Mouse (Mus musculus): ENCODE measurements at regions not wholly inside any gene's neighbourhood (a gene's known extent, or its start where the extent isn't known, plus 50 kb on each side); places are given as distances from the start of the nearest gene placed in this dataset.

GRCm38 (mm10) chr5:73817180-73817579, 166.0 kb downstream of the Spata18 start:
- no peaks in the 10 kb centered on the region for H3K36me3 ChIP-seq (ENCODE audit: control insufficient read depth, insufficient read depth, low read length)
- no peaks in the 10 kb centered on the region for H3K27me3 ChIP-seq (replicated peaks; ENCODE audit: control insufficient read depth, insufficient read depth, low read length)
- no peak for TF ChIP-seq POLR2A (IDR thresholded peaks at IDR 0.05; ENCODE audit: low read depth, low read length)
- TF ChIP-seq CTCF (conservative IDR thresholded peaks at IDR 0.05; ENCODE audit: insufficient read depth, insufficient read length, low read depth, low read length), result no peak
- 93% methylated on average over 1 of the region's 1 CpGs for WGBS
- H3K4me3 ChIP-seq (ENCODE audit: insufficient read depth, low read depth, low read length), result no peak overlapping the region
- H3K27ac ChIP-seq (ENCODE audit: insufficient read depth, low read depth, low read length), result no peak overlapping the region
- H3K4me1 ChIP-seq (ENCODE audit: control insufficient read depth, insufficient read depth, low read length), result no peaks in the 10 kb centered on the region
- DNase-seq, result no peak

- DNase-seq, result no peak
- no peaks in the 10 kb centered on the region for H3K4me1 ChIP-seq (ENCODE audit: control insufficient read depth, insufficient read depth, low read length)
- H3K36me3 ChIP-seq (ENCODE audit: control insufficient read depth, insufficient read depth, low read length), result no peaks in the 10 kb centered on the region
- H3K27me3 ChIP-seq (replicated peaks; ENCODE audit: control insufficient read depth, insufficient read depth, low read length), result no peaks in the 10 kb centered on the region
- TF ChIP-seq CTCF (conservative IDR thresholded peaks at IDR 0.05; ENCODE audit: insufficient read depth, insufficient read length, low read depth, low read length), result no peak
- TF ChIP-seq POLR2A (IDR thresholded peaks at IDR 0.05; ENCODE audit: low read depth, low read length), result no peak
- 53% methylated on average over 19 of the region's 19 CpGs for WGBS
- H3K4me3 ChIP-seq (ENCODE audit: insufficient read depth, low read depth, low read length), result no peak overlapping the region
- H3K27ac ChIP-seq (ENCODE audit: insufficient read depth, low read depth, low read length), result no peak overlapping the region
Measured at GRCm38 (mm10) chr5:73821956-73822545, 170.9 kb downstream of the Spata18 start.

GRCm38 (mm10) chr5:73823421-73823820, 172.2 kb downstream of the Spata18 start:
- TF ChIP-seq POLR2A (IDR thresholded peaks at IDR 0.05; ENCODE audit: low read depth, low read length) (no peak), CTCF (conservative IDR thresholded peaks at IDR 0.05; ENCODE audit: insufficient read depth, insufficient read length, low read depth, low read length) (no peak)
- Histone ChIP-seq H3K27ac (ENCODE audit: insufficient read depth, low read depth, low read length) (no peak overlapping the region), H3K36me3 (ENCODE audit: control insufficient read depth, insufficient read depth, low read length) (no peaks in the 10 kb centered on the region), H3K27me3 (replicated peaks; ENCODE audit: control insufficient read depth, insufficient read depth, low read length) (no peaks in the 10 kb centered on the region), H3K4me3 (ENCODE audit: insufficient read depth, low read depth, low read length) (no peak overlapping the region), H3K4me1 (ENCODE audit: control insufficient read depth, insufficient read depth, low read length) (no peaks in the 10 kb centered on the region)
- 84% methylated on average over 5 of the region's 5 CpGs for WGBS
- DNase-seq, result no peak

GRCm38 (mm10) chr5:73826941-73827340, 175.8 kb downstream of the Spata18 start:
- no peak overlapping the region for H3K27ac ChIP-seq (ENCODE audit: insufficient read depth, low read depth, low read length)
- H3K27me3 ChIP-seq (replicated peaks; ENCODE audit: control insufficient read depth, insufficient read depth, low read length), result no peaks in the 10 kb centered on the region
- WGBS, result 85% methylated on average over 4 of the region's 4 CpGs
- no peak overlapping the region for H3K4me3 ChIP-seq (ENCODE audit: insufficient read depth, low read depth, low read length)
- TF ChIP-seq POLR2A (IDR thresholded peaks at IDR 0.05; ENCODE audit: low read depth, low read length) (no peak), CTCF (conservative IDR thresholded peaks at IDR 0.05; ENCODE audit: insufficient read depth, insufficient read length, low read depth, low read length) (no peak)
- no peaks in the 10 kb centered on the region for H3K36me3 ChIP-seq (ENCODE audit: control insufficient read depth, insufficient read depth, low read length)
- no peaks in the 10 kb centered on the region for H3K4me1 ChIP-seq (ENCODE audit: control insufficient read depth, insufficient read depth, low read length)
- no peak for DNase-seq

GRCm38 (mm10) chr5:73833721-73834120, 182.5 kb downstream of the Spata18 start:
- no peak for DNase-seq
- Histone ChIP-seq H3K4me1 (ENCODE audit: control insufficient read depth, insufficient read depth, low read length) (no peaks in the 10 kb centered on the region), H3K27me3 (replicated peaks; ENCODE audit: control insufficient read depth, insufficient read depth, low read length) (no peaks in the 10 kb centered on the region), H3K27ac (ENCODE audit: insufficient read depth, low read depth, low read length) (no peak overlapping the region), H3K4me3 (ENCODE audit: insufficient read depth, low read depth, low read length) (no peak overlapping the region), H3K36me3 (ENCODE audit: control insufficient read depth, insufficient read depth, low read length) (no peaks in the 10 kb centered on the region)
- 86% methylated on average over 1 of the region's 1 CpGs for WGBS
- no peak for TF ChIP-seq CTCF (conservative IDR thresholded peaks at IDR 0.05; ENCODE audit: insufficient read depth, insufficient read length, low read depth, low read length)
- TF ChIP-seq POLR2A (IDR thresholded peaks at IDR 0.05; ENCODE audit: low read depth, low read length), result no peak

GRCm38 (mm10) chr5:73843776-73844175, 192.6 kb downstream of the Spata18 start:
- no peak for TF ChIP-seq POLR2A (IDR thresholded peaks at IDR 0.05; ENCODE audit: low read depth, low read length)
- TF ChIP-seq CTCF (conservative IDR thresholded peaks at IDR 0.05; ENCODE audit: insufficient read depth, insufficient read length, low read depth, low read length), result no peak
- Histone ChIP-seq H3K4me3 (ENCODE audit: insufficient read depth, low read depth, low read length) (no peak overlapping the region), H3K36me3 (ENCODE audit: control insufficient read depth, insufficient read depth, low read length) (no peaks in the 10 kb centered on the region), H3K27me3 (replicated peaks; ENCODE audit: control insufficient read depth, insufficient read depth, low read length) (no peaks in the 10 kb centered on the region), H3K27ac (ENCODE audit: insufficient read depth, low read depth, low read length) (no peak overlapping the region), H3K4me1 (ENCODE audit: control insufficient read depth, insufficient read depth, low read length) (no peaks in the 10 kb centered on the region)
- no peak for DNase-seq
- 78% methylated on average over 3 of the region's 3 CpGs for WGBS

- Histone ChIP-seq H3K36me3 (ENCODE audit: control insufficient read depth, insufficient read depth, low read length) (no peaks in the 10 kb centered on the region), H3K27me3 (replicated peaks; ENCODE audit: control insufficient read depth, insufficient read depth, low read length) (no peaks in the 10 kb centered on the region), H3K4me1 (ENCODE audit: control insufficient read depth, insufficient read depth, low read length) (no peaks in the 10 kb centered on the region), H3K27ac (ENCODE audit: insufficient read depth, low read depth, low read length) (no peak overlapping the region), H3K4me3 (ENCODE audit: insufficient read depth, low read depth, low read length) (no peak overlapping the region)
- TF ChIP-seq CTCF (conservative IDR thresholded peaks at IDR 0.05; ENCODE audit: insufficient read depth, insufficient read length, low read depth, low read length) (no peak), POLR2A (IDR thresholded peaks at IDR 0.05; ENCODE audit: low read depth, low read length) (no peak)
- WGBS, result 63% methylated on average over 12 of the region's 12 CpGs
- no peak for DNase-seq
Measured at GRCm38 (mm10) chr5:73846096-73846782, 195.1 kb downstream of the Spata18 start.
